Comparison of ENCODE assay signal across 8 mouse cellular contexts in genomic region chr12:110417987-110418734, GRCm38 (mm10). TPM values are rescaled to one million over a fixed set of nuclear protein-coding genes. Genes with fewer than 3 reads are reported as not detected.
DNase-seq lines count a peak whose midpoint lies in the region; ATAC-seq and TF ChIP-seq lines count a peak whose summit lies in the region.

No protein-coding gene starts in this region.

- H3K27ac ChIP-seq in midbrain, embryonic 12.5 days (replicated peaks): no peak overlapping the region
- H3K27ac ChIP-seq in midbrain, embryonic 14.5 days (replicated peaks; ENCODE audit: low read depth, low read length): no peak overlapping the region
- no peak overlapping the region for H3K27ac ChIP-seq in lung, embryonic 14.5 days (ENCODE audit: low read depth)
- H3K27ac ChIP-seq in layer of hippocampus, adult 2 months: no peak overlapping the region

- H3K4me1 ChIP-seq in midbrain, embryonic 12.5 days: no peaks in the 10 kb centered on the region
- H3K4me1 ChIP-seq in midbrain, embryonic 14.5 days (ENCODE audit: control insufficient read depth, insufficient read depth, low read length): no peaks in the 10 kb centered on the region
- H3K4me1 ChIP-seq in lung, embryonic 14.5 days (ENCODE audit: insufficient read depth): no peaks in the 10 kb centered on the region

- H3K4me3 ChIP-seq in midbrain, embryonic 12.5 days: no peak overlapping the region
- no peak overlapping the region for H3K4me3 ChIP-seq in midbrain, embryonic 14.5 days (replicated peaks; ENCODE audit: low read depth, low read length)
- H3K4me3 ChIP-seq in lung, embryonic 14.5 days (ENCODE audit: low read depth, low read length): no peak overlapping the region
- H3K4me3 ChIP-seq in layer of hippocampus, adult 2 months: no peak overlapping the region

- 52% methylated on average over 20 of the region's 20 CpGs for WGBS in midbrain, embryonic 12.5 days
- WGBS in midbrain, embryonic 14.5 days: 51% methylated on average over 20 of the region's 20 CpGs
- 45% methylated on average over 20 of the region's 20 CpGs for WGBS in lung, embryonic 14.5 days

- no peaks in the 10 kb centered on the region for H3K36me3 ChIP-seq in midbrain, embryonic 12.5 days
- H3K36me3 ChIP-seq in midbrain, embryonic 14.5 days (ENCODE audit: control insufficient read depth, insufficient read depth, low read length): no peaks in the 10 kb centered on the region
- H3K36me3 ChIP-seq in lung, embryonic 14.5 days (ENCODE audit: insufficient read depth): no peaks in the 10 kb centered on the region

- TF ChIP-seq CTCF in lung, embryonic 14.5 days (IDR thresholded peaks at IDR 0.05; ENCODE audit: low read depth): no peak
- no peak for TF ChIP-seq CTCF in layer of hippocampus, adult 2 months (conservative IDR thresholded peaks at IDR 0.05)

- no peak overlapping the region for H3K4me2 ChIP-seq in midbrain, embryonic 12.5 days (replicated peaks)
- no peak overlapping the region for H3K4me2 ChIP-seq in midbrain, embryonic 14.5 days (ENCODE audit: low read length)
- peak overlapping the region; percentile 27 for H3K4me2 ChIP-seq in lung, embryonic 14.5 days

- peaks cover 9% of the 10 kb centered on the region for H3K27me3 ChIP-seq in midbrain, embryonic 12.5 days
- no peaks in the 10 kb centered on the region for H3K27me3 ChIP-seq in midbrain, embryonic 14.5 days (ENCODE audit: control insufficient read depth, insufficient read depth, low read length)
- H3K27me3 ChIP-seq in lung, embryonic 14.5 days (ENCODE audit: insufficient read depth, low read length): no peaks in the 10 kb centered on the region

- DNase-seq in midbrain, embryonic 14.5 days: no peak
- peak; percentile 28 for DNase-seq in c-Kit-positive CD71-positive TER-119-negative erythroid progenitor cells, embryonic 14.5 days (ENCODE audit: low read depth)
- peak; percentile 87 for DNase-seq in kidney, adult 11 months
- peak; percentile 29 for DNase-seq in lung, embryonic 14.5 days
- DNase-seq in layer of hippocampus, adult 2 months (ENCODE audit: low spot score in 2 of 2): no peak
- no peak for DNase-seq in layer of hippocampus, postnatal 10 days (ENCODE audit: low spot score in 2 of 2)
- DNase-seq in spleen, postnatal 14 days (ENCODE audit: low spot score in 2 of 2): no peak

- ATAC-seq in midbrain, embryonic 12.5 days (ENCODE audit: low FRiP score, low read depth): peak; percentile 12; the same call in 1 of the 2 replicates
- ATAC-seq in midbrain, embryonic 14.5 days (ENCODE audit: low FRiP score, low TSS enrichment): no peak; the same call in 1 of the 2 replicates
- ATAC-seq in lung, embryonic 14.5 days (ENCODE audit: insufficient read depth): peak; percentile 32; the same call in 1 of the 2 replicates

- H3K9me3 ChIP-seq in midbrain, embryonic 12.5 days: no peaks in the 10 kb centered on the region
- no peaks in the 10 kb centered on the region for H3K9me3 ChIP-seq in midbrain, embryonic 14.5 days (ENCODE audit: control insufficient read depth, low read length)
- no peaks in the 10 kb centered on the region for H3K9me3 ChIP-seq in lung, embryonic 14.5 days (ENCODE audit: low read depth, low read length)

- no peak overlapping the region for H3K9ac ChIP-seq in midbrain, embryonic 12.5 days (replicated peaks)
- no peak overlapping the region for H3K9ac ChIP-seq in midbrain, embryonic 14.5 days (replicated peaks; ENCODE audit: low read length)
- no peak overlapping the region for H3K9ac ChIP-seq in lung, embryonic 14.5 days

RNA-seq across cellular contexts. Expression of gene Ppp2r5c, which starts 28.8 kb away (rescaled TPM):
- 161 and 163 TPM in 2 replicates for polyA plus RNA-seq in midbrain, embryonic 12.5 days (2016; fragmentation: Nextera tagmentation; extraction: Ambion mirVana)
- 125 and 158 TPM in 2 replicates for polyA plus RNA-seq in midbrain, embryonic 14.5 days (2014; fragmentation: Nextera tagmentation; extraction: Ambion mirVana)
- polyA plus RNA-seq in lung, embryonic 14.5 days (2014; fragmentation: Nextera tagmentation; extraction: Ambion mirVana): 180 and 188 TPM in 2 replicates
- total RNA-seq in layer of hippocampus, adult 2 months (2021): 100 to 1,000 TPM; 243 to 252 TPM
- total RNA-seq in layer of hippocampus, postnatal 10 days (2021): 100 to 1,000 TPM; 247 to 251 TPM

Comparison
In these comparisons a context has a peak if more than half of its experiments do, and no peak if none do; other contexts are left out.
1. DNase-seq: peak in c-Kit-positive CD71-positive TER-119-negative erythroid progenitor cells, embryonic 14.5 days (single experiment), kidney, adult 11 months (single experiment) and lung, embryonic 14.5 days (single experiment); none in midbrain, embryonic 14.5 days (single experiment), layer of hippocampus, adult 2 months (0 of 2), layer of hippocampus, postnatal 10 days (0 of 2) and spleen, postnatal 14 days (0 of 2).